Mouse (Mus musculus) liver, adult (tissue): Measurements from ENCODE around the gene Urm1.

Experiments used
- GATA4 ChIP-seq: IDR thresholded peaks from 2 replicates; pipeline ENCODE4 v1.6.1; 2014; ENCODE audit warnings: mild to moderate bottlenecking, low read length; ENCODE audit not compliant: insufficient replicate concordance

Urm1 gene

GRCm38 (mm10) chr2:29820025-29820817, at the start of gene Urm1:
Gene Urm1 (plus strand): TSS chr2:29820075.
- no peak for TF ChIP-seq GATA4

- no peak for TF ChIP-seq GATA4
These were observed 49.7 kb upstream of the Urm1 start for GRCm38 (mm10) chr2:29770162-29770561.

- TF ChIP-seq GATA4: no peak
These were observed 48.0 kb upstream of the Urm1 start for GRCm38 (mm10) chr2:29771611-29772461.

GRCm38 (mm10) chr2:29773323-29773722, 46.6 kb upstream of the Urm1 start:
- TF ChIP-seq GATA4: peak; percentile 62; the same call in 1 of the 2 replicates

GRCm38 (mm10) chr2:29784290-29784689, 35.6 kb upstream of the Urm1 start:
- TF ChIP-seq GATA4: no peak

- TF ChIP-seq GATA4: no peak
These were observed 32.6 kb upstream of the Urm1 start, which contains the start of gene Coq4 for GRCm38 (mm10) chr2:29787104-29787917. Gene Coq4 (plus strand): TSS chr2:29787493.

GRCm38 (mm10) chr2:29787937-29788681, 31.8 kb upstream of the Urm1 start, which contains the start of gene Trub2:
Gene Trub2 (minus strand): TSS chr2:29788502.
- no peak for TF ChIP-seq GATA4

GRCm38 (mm10) chr2:29792772-29793487, 26.9 kb upstream of the Urm1 start:
- no peak for TF ChIP-seq GATA4

- no peak for TF ChIP-seq GATA4
These were observed 17.6 kb upstream of the Urm1 start, which contains the start of gene Slc27a4 for GRCm38 (mm10) chr2:29802075-29802826. Gene Slc27a4 (plus strand): TSS chr2:29802634.

GRCm38 (mm10) chr2:29802827-29803201, 17.1 kb upstream of the Urm1 start:
- TF ChIP-seq GATA4: no peak

- TF ChIP-seq GATA4: no peak
These were observed 16.5 kb upstream of the Urm1 start for GRCm38 (mm10) chr2:29803400-29803831.

GRCm38 (mm10) chr2:29815678-29816371, 4.0 kb upstream of the Urm1 start:
- TF ChIP-seq GATA4: no peak
